Mouse (Mus musculus): ENCODE data around the gene Nudt3. TPM values are rescaled to one million over a fixed set of nuclear protein-coding genes. Genes with fewer than 3 reads are reported as not detected.

Nudt3 gene
- total and polyA plus RNA-seq, 3 experiments: 79.8 to 245 (median 140) TPM

GRCm38 (mm10) chr17:27627451-27627850 is 4.2 kb upstream of the Nudt3 start:
- TF ChIP-seq GATA1 (IDR thresholded peaks at IDR 0.05; ENCODE audit: borderline replicate concordance, low read length) (no peak), GATA2 (IDR thresholded peaks at IDR 0.05; ENCODE audit: borderline replicate concordance, low read depth, low read length) (no peak), CTCF (IDR thresholded peaks at IDR 0.05; ENCODE audit: low read depth, low read length) (no peak), POLR2AphosphoS5 (IDR thresholded peaks at IDR 0.05; ENCODE audit: insufficient replicate concordance, low read depth, low read length) (0 out of 2 replicates have a peak, but pooled peaks have one; percentile 30), TAL1 (conservative IDR thresholded peaks at IDR 0.05; ENCODE audit: low read depth, low read length) (no peak)
- Histone ChIP-seq H3K9me3 (replicated peaks) (no peaks in the 10 kb centered on the region), H3K4me1 (ENCODE audit: insufficient read depth, low read depth, low read length) (peaks cover 58% of the 10 kb centered on the region), H3K27me3 (ENCODE audit: insufficient read depth, low read length) (no peaks in the 10 kb centered on the region), H3K36me3 (replicated peaks) (peaks cover 43% of the 10 kb centered on the region), H3K4me3 (ENCODE audit: low read depth, low read length) (no peak overlapping the region)
- ATAC-seq (ENCODE audit: extremely low read depth, insufficient number of reproducible peaks, low FRiP score, poor library complexity, severe bottlenecking) (no peak), DNase-seq (ENCODE audit: low spot score) (no peak)

- Histone ChIP-seq H3K36me3 (replicated peaks) (peaks cover 35% of the 10 kb centered on the region), H3K4me3 (ENCODE audit: low read depth, low read length) (no peak overlapping the region), H3K27me3 (ENCODE audit: insufficient read depth, low read length) (no peaks in the 10 kb centered on the region), H3K9me3 (replicated peaks) (no peaks in the 10 kb centered on the region), H3K4me1 (ENCODE audit: insufficient read depth, low read depth, low read length) (peaks cover 56% of the 10 kb centered on the region)
- ATAC-seq (ENCODE audit: extremely low read depth, insufficient number of reproducible peaks, low FRiP score, poor library complexity, severe bottlenecking) (no peak), DNase-seq (ENCODE audit: low spot score) (no peak)
- TF ChIP-seq CTCF (IDR thresholded peaks at IDR 0.05; ENCODE audit: low read depth, low read length): no peak
- no peak for TF ChIP-seq TAL1 (conservative IDR thresholded peaks at IDR 0.05; ENCODE audit: low read depth, low read length)
- TF ChIP-seq GATA1 (IDR thresholded peaks at IDR 0.05; ENCODE audit: borderline replicate concordance, low read length): no peak
- TF ChIP-seq GATA2 (IDR thresholded peaks at IDR 0.05; ENCODE audit: borderline replicate concordance, low read depth, low read length): no peak
- no peak; the same call in 1 of the 2 replicates for TF ChIP-seq POLR2AphosphoS5 (IDR thresholded peaks at IDR 0.05; ENCODE audit: insufficient replicate concordance, low read depth, low read length)
Observed at GRCm38 (mm10) chr17:27626681-27627080, 3.4 kb upstream of the Nudt3 start.

- H3K36me3 ChIP-seq (replicated peaks): peaks cover 28% of the 10 kb centered on the region
- TF ChIP-seq GATA2 (IDR thresholded peaks at IDR 0.05; ENCODE audit: borderline replicate concordance, low read depth, low read length) (no peak), TAL1 (conservative IDR thresholded peaks at IDR 0.05; ENCODE audit: low read depth, low read length) (no peak), POLR2AphosphoS5 (IDR thresholded peaks at IDR 0.05; ENCODE audit: insufficient replicate concordance, low read depth, low read length) (no peak), GATA1 (IDR thresholded peaks at IDR 0.05; ENCODE audit: borderline replicate concordance, low read length) (no peak), CTCF (IDR thresholded peaks at IDR 0.05; ENCODE audit: low read depth, low read length) (no peak)
- H3K4me3 ChIP-seq (ENCODE audit: low read depth, low read length): no peak overlapping the region
- H3K9me3 ChIP-seq (replicated peaks): no peaks in the 10 kb centered on the region
- ATAC-seq (ENCODE audit: extremely low read depth, insufficient number of reproducible peaks, low FRiP score, poor library complexity, severe bottlenecking): no peak
- H3K4me1 ChIP-seq (ENCODE audit: insufficient read depth, low read depth, low read length): peaks cover 56% of the 10 kb centered on the region
- no peak for DNase-seq (ENCODE audit: low spot score)
- H3K27me3 ChIP-seq (ENCODE audit: insufficient read depth, low read length): no peaks in the 10 kb centered on the region
Observed at GRCm38 (mm10) chr17:27625455-27626251, 2.4 kb upstream of the Nudt3 start.

DNA sequence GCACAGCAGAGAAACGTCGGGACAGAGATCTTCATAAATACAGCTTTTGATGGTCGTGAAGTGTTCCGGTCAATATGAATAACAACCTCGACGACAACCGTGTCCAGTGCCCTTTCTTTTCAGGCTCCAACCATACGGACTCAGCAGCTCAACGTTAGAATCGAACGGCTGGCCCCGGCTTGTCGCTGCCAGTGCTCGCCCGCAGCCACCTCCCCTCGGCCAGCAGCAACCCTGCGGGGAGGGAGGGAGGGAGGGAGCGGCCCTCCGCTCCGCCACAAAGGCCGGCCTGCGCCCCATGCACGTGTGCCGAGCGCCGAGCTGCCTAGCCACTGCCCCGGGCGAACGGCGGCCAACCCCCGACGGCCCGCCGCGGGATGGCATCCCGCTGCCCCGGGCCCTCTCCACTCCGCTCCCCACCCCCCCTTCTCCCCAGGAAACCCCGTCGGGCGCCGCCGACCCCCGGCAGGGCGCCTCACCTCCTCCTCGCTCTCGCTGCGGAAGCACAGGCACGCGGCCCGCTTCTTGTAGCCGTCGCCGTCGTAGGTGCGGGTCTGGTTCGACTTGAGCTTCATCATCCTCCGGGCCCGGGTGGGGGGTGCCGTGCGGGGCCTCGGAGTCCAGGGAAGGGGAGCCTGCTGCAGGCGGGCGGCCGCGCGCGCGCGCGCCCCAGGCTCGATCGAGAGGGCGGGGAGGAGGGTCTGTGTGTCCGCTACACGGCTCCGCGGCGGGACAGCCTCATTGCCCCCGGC is 510 bp downstream of the Nudt3 start:
- Histone ChIP-seq H3K4me1 (ENCODE audit: insufficient read depth, low read depth, low read length) (peaks cover 63% of the 10 kb centered on the region), H3K9me3 (replicated peaks) (peaks cover 4% of the 10 kb centered on the region), H3K36me3 (replicated peaks) (peaks cover 36% of the 10 kb centered on the region), H3K27me3 (ENCODE audit: insufficient read depth, low read length) (no peaks in the 10 kb centered on the region), H3K4me3 (ENCODE audit: low read depth, low read length) (peak overlapping the region; percentile 87)
- TF ChIP-seq CTCF (IDR thresholded peaks at IDR 0.05; ENCODE audit: low read depth, low read length) (no peak), TAL1 (conservative IDR thresholded peaks at IDR 0.05; ENCODE audit: low read depth, low read length) (no peak), GATA1 (IDR thresholded peaks at IDR 0.05; ENCODE audit: borderline replicate concordance, low read length) (no peak), GATA2 (IDR thresholded peaks at IDR 0.05; ENCODE audit: borderline replicate concordance, low read depth, low read length) (no peak), POLR2AphosphoS5 (IDR thresholded peaks at IDR 0.05; ENCODE audit: insufficient replicate concordance, low read depth, low read length) (no peak)
- DNase-seq (ENCODE audit: low spot score) (peak; percentile 58), ATAC-seq (ENCODE audit: extremely low read depth, insufficient number of reproducible peaks, low FRiP score, poor library complexity, severe bottlenecking) (no peak)

- ATAC-seq (ENCODE audit: extremely low read depth, insufficient number of reproducible peaks, low FRiP score, poor library complexity, severe bottlenecking): no peak
- peaks cover 39% of the 10 kb centered on the region for H3K36me3 ChIP-seq (replicated peaks)
- peak overlapping the region; percentile 87 for H3K4me3 ChIP-seq (ENCODE audit: low read depth, low read length)
- peaks cover 61% of the 10 kb centered on the region for H3K4me1 ChIP-seq (ENCODE audit: insufficient read depth, low read depth, low read length)
- peaks cover 7% of the 10 kb centered on the region for H3K9me3 ChIP-seq (replicated peaks)
- no peak for DNase-seq (ENCODE audit: low spot score)
- H3K27me3 ChIP-seq (ENCODE audit: insufficient read depth, low read length): no peaks in the 10 kb centered on the region
- TF ChIP-seq GATA1 (IDR thresholded peaks at IDR 0.05; ENCODE audit: borderline replicate concordance, low read length) (no peak), GATA2 (IDR thresholded peaks at IDR 0.05; ENCODE audit: borderline replicate concordance, low read depth, low read length) (no peak), CTCF (IDR thresholded peaks at IDR 0.05; ENCODE audit: low read depth, low read length) (no peak), POLR2AphosphoS5 (IDR thresholded peaks at IDR 0.05; ENCODE audit: insufficient replicate concordance, low read depth, low read length) (no peak), TAL1 (conservative IDR thresholded peaks at IDR 0.05; ENCODE audit: low read depth, low read length) (no peak)
Observed at GRCm38 (mm10) chr17:27621705-27622531, 1.4 kb downstream of the Nudt3 start.

Data from G1E (cell line).